ENCODE assay signal across 15 mouse cellular contexts in the genomic region with DNA sequence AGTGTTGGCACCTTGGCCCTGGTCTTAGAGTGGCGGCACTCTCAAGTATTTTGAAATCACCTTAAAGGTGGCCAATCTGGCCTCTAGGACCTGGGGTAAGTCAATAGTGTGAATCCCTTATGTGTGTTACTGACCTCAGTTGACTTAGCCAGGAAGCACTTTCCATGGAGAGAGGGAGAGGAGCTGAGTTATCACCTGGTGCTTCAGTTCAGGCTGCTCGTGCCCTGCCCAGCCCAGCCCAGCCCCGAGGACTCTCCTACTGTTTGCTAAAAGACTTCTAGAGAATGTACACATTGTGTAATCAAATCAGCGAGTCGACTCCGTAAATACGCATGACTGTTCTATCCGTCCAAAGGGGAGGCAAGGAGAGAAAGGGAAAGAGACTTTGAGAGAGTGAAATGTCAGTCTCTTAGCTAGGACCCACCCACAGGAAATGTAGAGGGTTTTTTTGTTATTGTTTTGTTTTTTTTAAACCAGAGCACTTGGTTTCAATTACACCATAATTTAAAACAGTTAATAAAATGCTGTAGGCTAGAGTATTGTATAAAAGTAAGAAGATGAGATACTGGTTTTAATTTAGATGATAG. TPM values are rescaled to one million over a fixed set of nuclear protein-coding genes. Genes with fewer than 3 reads are reported as not detected.
DNase-seq lines count a peak whose midpoint lies in the region; ATAC-seq lines count a peak whose summit lies in the region.
"Had no signal": no experiment of that assay in that cellular context is flagged by ENCODE, and none has a peak within 500 bp of the region (broad histone marks: within the 10 kb centered on the region; RNA-seq: fewer than 3 reads in every experiment).

No protein-coding gene starts in this region.

- no peaks in the 10 kb centered on the region for H3K27me3 ChIP-seq in heart, embryonic 10.5 days (ENCODE audit: insufficient read depth, poor library complexity, severe bottlenecking)
- no peaks in the 10 kb centered on the region for H3K27me3 ChIP-seq in heart, embryonic 12.5 days (replicated peaks)
- no peaks in the 10 kb centered on the region for H3K27me3 ChIP-seq in intestine, embryonic 15.5 days (replicated peaks)
- H3K27me3 ChIP-seq: midbrain, embryonic 15.5 days had no signal

- no peak for DNase-seq in heart, embryonic 10.5 days (ENCODE audit: low spot score)
- peak; percentile 71 for DNase-seq in lung, postnatal 36 days
- no peak for DNase-seq in urinary bladder, adult 2 months (ENCODE audit: low spot score)
- no peak for DNase-seq in urinary bladder, postnatal 36 days (ENCODE audit: low spot score in 2 of 2)
- DNase-seq: cerebellum, adult 11-12 months; liver, postnatal 0 days; right cerebral cortex, postnatal 14 days had no signal

- no peaks in the 10 kb centered on the region for H3K36me3 ChIP-seq in heart, embryonic 10.5 days
- H3K36me3 ChIP-seq in heart, embryonic 12.5 days, result no peaks in the 10 kb centered on the region
- no peaks in the 10 kb centered on the region for H3K36me3 ChIP-seq in intestine, embryonic 15.5 days
- H3K36me3 ChIP-seq: forebrain, embryonic 10.5 days; midbrain, embryonic 15.5 days had no signal

- no peaks in the 10 kb centered on the region for H3K9me3 ChIP-seq in heart, embryonic 10.5 days
- H3K9me3 ChIP-seq in heart, embryonic 12.5 days (replicated peaks), result no peaks in the 10 kb centered on the region
- no peaks in the 10 kb centered on the region for H3K9me3 ChIP-seq in intestine, embryonic 15.5 days
- H3K9me3 ChIP-seq: forebrain, embryonic 10.5 days; midbrain, embryonic 15.5 days had no signal

- ATAC-seq in heart, embryonic 12.5 days (ENCODE audit: insufficient number of reproducible peaks, low FRiP score), result no peak
- ATAC-seq in CD4-positive, CD25-positive, alpha-beta regulatory T cell, adult 4 months, result peak; percentile 78
- peak; percentile 86 for ATAC-seq in intestine, embryonic 15.5 days
- ATAC-seq in activated CD4-positive, CD25-positive, alpha-beta regulatory T cell, adult 4 months, result no peak
- ATAC-seq: liver, postnatal 0 days; midbrain, embryonic 15.5 days had no signal

- H3K27ac ChIP-seq in heart, embryonic 10.5 days, result 0 out of 2 replicates have a peak overlapping the region, but pooled peaks have one; percentile 1
- H3K27ac ChIP-seq in heart, embryonic 12.5 days (ENCODE audit: poor library complexity, severe bottlenecking), result no peak overlapping the region
- no peak overlapping the region for H3K27ac ChIP-seq in intestine, embryonic 15.5 days
- H3K27ac ChIP-seq: forebrain, embryonic 10.5 days; hindbrain, embryonic 14.5 days; kidney, postnatal 0 days; midbrain, embryonic 15.5 days had no signal

- H3K4me3 ChIP-seq in heart, embryonic 10.5 days, result no peak overlapping the region
- no peak overlapping the region for H3K4me3 ChIP-seq in heart, embryonic 12.5 days
- no peak overlapping the region for H3K4me3 ChIP-seq in intestine, embryonic 15.5 days (replicated peaks)
- H3K4me3 ChIP-seq: forebrain, embryonic 10.5 days; midbrain, embryonic 15.5 days had no signal

- H3K9ac ChIP-seq in heart, embryonic 12.5 days, result no peak overlapping the region
- H3K9ac ChIP-seq in intestine, embryonic 15.5 days, result no peak overlapping the region
- H3K9ac ChIP-seq: hindbrain, embryonic 14.5 days; liver, postnatal 0 days; midbrain, embryonic 15.5 days had no signal

- H3K4me1 ChIP-seq in heart, embryonic 10.5 days, result peaks cover 80% of the 10 kb centered on the region
- H3K4me1 ChIP-seq in heart, embryonic 12.5 days (replicated peaks), result peaks cover 72% of the 10 kb centered on the region
- peaks cover 18% of the 10 kb centered on the region; the same call in 1 of the 2 replicates for H3K4me1 ChIP-seq in intestine, embryonic 15.5 days (replicated peaks)

- WGBS in heart, embryonic 10.5 days, result 52% methylated on average over 8 of the region's 8 CpGs
- WGBS in heart, embryonic 12.5 days, result 53% methylated on average over 8 of the region's 8 CpGs
- WGBS in intestine, embryonic 15.5 days, result 32% methylated on average over 8 of the region's 8 CpGs

- H3K4me2 ChIP-seq in heart, embryonic 12.5 days, result no peak overlapping the region
- H3K4me2 ChIP-seq in intestine, embryonic 15.5 days (replicated peaks), result no peak overlapping the region
- H3K4me2 ChIP-seq: hindbrain, embryonic 14.5 days; midbrain, embryonic 15.5 days had no signal

RNA-seq across cellular contexts. Expression of gene Igsf3, which starts 9.6 kb away (rescaled TPM):
- polyA plus RNA-seq in heart, embryonic 10.5 days (2016; fragmentation: Nextera tagmentation; extraction: Ambion mirVana), result 41.9 and 45.9 TPM in 2 replicates
- 46.6 and 46.8 TPM in 2 replicates for polyA plus RNA-seq in heart, embryonic 12.5 days (2016; fragmentation: Nextera tagmentation; extraction: Ambion mirVana)
- polyA plus RNA-seq in CD4-positive, CD25-positive, alpha-beta regulatory T cell, adult 4 months (2017; shearing (Covaris generic)), result 1 to 10 TPM; 3.7 to 4.4 TPM
- 21.3 and 22.4 TPM in 2 replicates for polyA plus RNA-seq in intestine, embryonic 15.5 days (2015; fragmentation: Nextera tagmentation; extraction: Ambion mirVana)
- 1 to 10 TPM in 1 of 2 experiments, under 1 TPM in 1; 0.86 to 1.6 TPM for polyA plus RNA-seq in activated CD4-positive, CD25-positive, alpha-beta regulatory T cell, adult 4 months (2017; shearing (Covaris generic))
- 5.5 and 9.1 TPM in 2 replicates for polyA plus RNA-seq in urinary bladder, adult 2 months (2012; rRNA removed)

Comparison
In these comparisons a context has a peak if more than half of its experiments do, and no peak if none do; other contexts are left out.
1. ATAC-seq: peak in CD4-positive, CD25-positive, alpha-beta regulatory T cell, adult 4 months (single experiment) and intestine, embryonic 15.5 days (single experiment); none in heart, embryonic 12.5 days (single experiment) and activated CD4-positive, CD25-positive, alpha-beta regulatory T cell, adult 4 months (single experiment).